Mouse (Mus musculus) lung, postnatal 0 days (tissue): ENCODE measurements at regions not wholly inside any gene's neighbourhood (a gene's known extent, or its start where the extent isn't known, plus 50 kb on each side); places are given as distances from the start of the nearest gene placed in this dataset.

Experiments
- ATAC-seq: fragments of 200-750 bp; cut with Nextera tagmentation; 2 replicates; pipeline ENCODE4 v1.8.0; 2017; ENCODE audit warnings: moderate library complexity
- DNase-seq: peaks from one replicate; pipeline ENCODE4 v3.0.0-alpha.2; 2016; ENCODE audit warnings: low spot score
- H3K27ac ChIP-seq: fragments of 300-500 bp; sonication (generic); 2 replicates; pipeline ENCODE4 v1.5.1; 2014; ENCODE audit warnings: antibody characterized with exemption, mild to moderate bottlenecking, low read length, mixed read lengths
- H3K27me3 ChIP-seq: fragments of 300-500 bp; sonication (generic); replicated peaks from 2 replicates; pipeline ENCODE4 v1.6.1; 2014; ENCODE audit warnings: low read length, mixed read lengths; ENCODE audit not compliant: insufficient read depth
- H3K36me3 ChIP-seq: fragments of 300-500 bp; sonication (generic); 2 replicates; pipeline ENCODE4 v1.6.1; 2014; ENCODE audit warnings: low read length, mixed read lengths; ENCODE audit not compliant: insufficient read depth
- H3K4me1 ChIP-seq: fragments of 300-500 bp; sonication (generic); 2 replicates; pipeline ENCODE4 v1.6.1; 2014; ENCODE audit warnings: antibody characterized with exemption, low read depth, low read length, mixed read lengths; ENCODE audit not compliant: insufficient read depth
- H3K4me2 ChIP-seq: fragments of 300-500 bp; sonication (generic); replicated peaks from 2 replicates; pipeline ENCODE4 v1.6.1; 2014; ENCODE audit warnings: low read depth, mild to moderate bottlenecking, low read length, moderate library complexity, mixed read lengths
- H3K4me3 ChIP-seq: fragments of 300-500 bp; sonication (generic); 2 replicates; pipeline ENCODE4 v1.5.1; 2014; ENCODE audit warnings: low read depth, low read length
- H3K9ac ChIP-seq: fragments of 300-500 bp; sonication (generic); replicated peaks from 2 replicates; pipeline ENCODE4 v1.6.1; 2014; ENCODE audit warnings: low read depth, mild to moderate bottlenecking
- H3K9me3 ChIP-seq: fragments of 300-500 bp; sonication (generic); 2 replicates; pipeline ENCODE4 v1.6.1; 2016; ENCODE audit warnings: low read length, mixed read lengths
- CTCF ChIP-seq: IDR thresholded peaks from 2 replicates; pipeline ENCODE4 v1.5.1; 2016; ENCODE audit warnings: antibody characterized with exemption, mild to moderate bottlenecking
- EP300 ChIP-seq: IDR thresholded peaks from 2 replicates; pipeline ENCODE4 v1.6.1; 2016; ENCODE audit warnings: antibody characterized with exemption, mild to moderate bottlenecking, control low read depth
- WGBS: fragments of 180-500 bp; shearing (Covaris S2); extraction: QIAGEN DNeasy Blood & Tissue Kit; methylation state at CpG from one replicate; pipeline ENCODE4 v1.1.7; 2014; 5-methylcytosine and 5-hydroxymethylcytosine counted together

GRCm38 (mm10) chr19:21214253-21214652, 57.8 kb upstream of the Zfand5 start:
- TF ChIP-seq CTCF (no peak), EP300 (no peak)
- Histone ChIP-seq H3K4me3 (no peak overlapping the region), H3K27me3 (no peaks in the 10 kb centered on the region), H3K9ac (no peak overlapping the region), H3K9me3 (no peaks in the 10 kb centered on the region), H3K4me2 (no peak overlapping the region), H3K4me1 (no peaks in the 10 kb centered on the region), H3K27ac (no peak overlapping the region), H3K36me3 (no peaks in the 10 kb centered on the region)
- WGBS = 74% methylated on average over 4 of the region's 4 CpGs
- ATAC-seq = no peak
- no peak for DNase-seq

- ATAC-seq (no peak), DNase-seq (no peak)
- no peak overlapping the region for H3K4me2 ChIP-seq
- no peak overlapping the region for H3K4me3 ChIP-seq
- no peaks in the 10 kb centered on the region for H3K27me3 ChIP-seq
- H3K36me3 ChIP-seq = no peaks in the 10 kb centered on the region
- H3K9ac ChIP-seq = no peak overlapping the region
- no peak overlapping the region for H3K27ac ChIP-seq
- H3K9me3 ChIP-seq = no peaks in the 10 kb centered on the region
- 76% methylated on average over 10 of the region's 10 CpGs for WGBS
- TF ChIP-seq CTCF = no peak
- TF ChIP-seq EP300 = no peak
- H3K4me1 ChIP-seq = no peaks in the 10 kb centered on the region
Observed at GRCm38 (mm10) chr19:21193461-21193860, 78.6 kb upstream of the Zfand5 start.

DNA sequence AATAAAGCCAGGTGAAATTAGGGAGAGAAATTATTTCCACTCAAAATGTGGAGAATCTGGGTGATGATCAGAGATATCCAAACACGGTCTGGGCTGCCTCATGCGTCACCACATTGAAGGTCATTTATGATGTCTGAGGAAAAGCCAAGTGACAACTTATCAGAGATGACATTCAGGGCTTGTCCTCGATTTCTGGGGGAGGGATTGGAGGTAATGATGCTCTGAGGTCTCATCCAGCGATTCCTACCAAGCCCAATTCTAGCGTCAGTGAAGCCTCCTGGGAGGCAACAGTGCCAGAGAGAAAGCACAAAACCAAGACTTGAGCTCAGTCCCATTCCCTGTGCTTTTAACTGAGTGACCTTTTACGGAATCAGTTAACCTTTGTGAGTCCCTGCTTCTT, 79.5 kb upstream of the Zfand5 start:
- Histone ChIP-seq H3K4me2 (no peak overlapping the region), H3K27me3 (no peaks in the 10 kb centered on the region), H3K9ac (no peak overlapping the region), H3K4me1 (no peaks in the 10 kb centered on the region), H3K9me3 (no peaks in the 10 kb centered on the region), H3K4me3 (no peak overlapping the region), H3K27ac (no peak overlapping the region), H3K36me3 (no peaks in the 10 kb centered on the region)
- DNase-seq (no peak), ATAC-seq (no peak)
- no peak for TF ChIP-seq EP300
- WGBS = 76% methylated on average over 6 of the region's 6 CpGs

DNA sequence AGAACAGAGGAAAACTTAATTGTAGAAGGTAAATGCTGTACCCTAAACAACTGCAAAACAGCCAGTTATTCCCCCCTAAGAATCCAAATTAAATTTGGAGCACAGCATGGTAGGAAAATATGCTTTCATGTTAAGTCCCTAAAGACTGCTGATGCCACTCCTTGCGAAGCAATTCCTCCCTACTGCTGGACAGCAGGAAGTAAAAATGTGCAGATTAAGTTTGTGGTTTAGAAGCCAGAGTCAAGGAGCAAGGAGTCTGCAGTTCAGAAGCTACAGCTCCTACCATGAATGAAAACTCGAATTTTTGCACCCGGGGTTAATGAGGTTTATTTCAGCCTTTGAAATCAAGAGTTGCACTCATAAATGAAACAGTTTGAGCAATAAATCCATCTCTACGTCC, 82.9 kb upstream of the Zfand5 start:
- Histone ChIP-seq H3K9me3 (no peaks in the 10 kb centered on the region), H3K4me3 (no peak overlapping the region), H3K4me1 (no peaks in the 10 kb centered on the region), H3K4me2 (no peak overlapping the region), H3K9ac (no peak overlapping the region), H3K27ac (no peak overlapping the region), H3K27me3 (no peaks in the 10 kb centered on the region), H3K36me3 (no peaks in the 10 kb centered on the region)
- DNase-seq = no peak
- 67% methylated on average over 4 of the region's 4 CpGs for WGBS
- no peak for ATAC-seq
- TF ChIP-seq EP300 = no peak
- no peak for TF ChIP-seq CTCF

- DNase-seq = no peak
- H3K27me3 ChIP-seq = no peaks in the 10 kb centered on the region
- no peaks in the 10 kb centered on the region for H3K4me1 ChIP-seq
- H3K9me3 ChIP-seq = no peaks in the 10 kb centered on the region
- 33% methylated on average over 1 of the region's 1 CpGs for WGBS
- H3K36me3 ChIP-seq = no peaks in the 10 kb centered on the region
- no peak overlapping the region for H3K4me2 ChIP-seq
- no peak for ATAC-seq
- no peak overlapping the region for H3K9ac ChIP-seq
- no peak overlapping the region for H3K27ac ChIP-seq
- no peak overlapping the region for H3K4me3 ChIP-seq
- TF ChIP-seq EP300 (no peak), CTCF (no peak)
Observed at GRCm38 (mm10) chr19:21186656-21187055, 85.4 kb upstream of the Zfand5 start.

GRCm38 (mm10) chr19:21186016-21186415, 86.1 kb upstream of the Zfand5 start:
- ATAC-seq = no peak
- Histone ChIP-seq H3K9ac (no peak overlapping the region), H3K4me2 (no peak overlapping the region), H3K27ac (no peak overlapping the region), H3K9me3 (no peaks in the 10 kb centered on the region), H3K36me3 (no peaks in the 10 kb centered on the region), H3K4me1 (no peaks in the 10 kb centered on the region), H3K27me3 (no peaks in the 10 kb centered on the region), H3K4me3 (no peak overlapping the region)
- no peak for DNase-seq
- WGBS = 79% methylated on average over 1 of the region's 1 CpGs
- TF ChIP-seq CTCF = no peak
- TF ChIP-seq EP300 = no peak

- DNase-seq (no peak), ATAC-seq (no peak)
- Histone ChIP-seq H3K9ac (no peak overlapping the region), H3K4me1 (no peaks in the 10 kb centered on the region), H3K4me3 (no peak overlapping the region), H3K9me3 (no peaks in the 10 kb centered on the region), H3K27ac (no peak overlapping the region), H3K4me2 (no peak overlapping the region), H3K36me3 (no peaks in the 10 kb centered on the region), H3K27me3 (no peaks in the 10 kb centered on the region)
- TF ChIP-seq EP300 = no peak
- no peak for TF ChIP-seq CTCF
- 92% methylated on average over 4 of the region's 4 CpGs for WGBS
Observed at GRCm38 (mm10) chr19:21183028-21183427, 89.0 kb upstream of the Zfand5 start.
